Mouse (Mus musculus): ENCODE measurements around the gene Tmprss2.

DNA sequence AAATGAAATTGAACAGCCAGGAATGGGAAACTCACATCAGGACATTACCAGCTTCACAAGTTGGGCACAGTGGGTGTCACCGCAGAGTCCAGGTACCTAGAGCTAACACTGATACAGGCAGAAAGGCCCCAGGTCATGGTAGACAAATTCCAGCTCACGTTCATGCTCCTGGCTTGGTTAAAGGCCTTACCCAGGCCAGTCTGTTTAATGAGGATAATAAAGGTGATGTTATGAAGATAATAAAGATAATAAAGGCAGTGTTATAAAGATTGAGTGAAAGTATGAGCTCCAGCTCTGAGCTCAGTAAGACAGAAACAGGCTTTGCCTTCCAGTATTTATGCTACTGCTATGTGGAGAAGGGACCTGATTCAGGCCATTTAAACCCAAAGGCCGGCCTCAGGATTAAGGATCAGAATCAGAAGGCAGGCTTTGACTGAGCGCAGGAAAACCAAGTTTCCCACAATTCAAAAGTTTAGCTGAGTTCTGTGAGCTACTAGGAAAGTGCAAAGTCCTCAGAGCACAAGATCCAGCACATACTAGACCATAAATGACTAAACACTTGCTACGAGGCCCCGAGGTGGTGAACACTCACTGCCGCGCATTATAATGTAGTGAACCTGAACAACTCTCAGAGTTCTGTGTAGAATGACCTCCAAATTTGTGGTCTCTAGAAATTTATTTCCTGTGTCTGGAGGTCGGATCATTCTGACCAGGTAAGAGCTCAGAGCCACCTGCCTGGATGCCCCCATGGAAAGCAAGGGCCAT lies 4.9 kb downstream of the Tmprss2 start:
- TF ChIP-seq CTCF (IDR thresholded peaks at IDR 0.05; ENCODE audit: control insufficient read depth, insufficient read depth, low read length) (no peak), POLR2A (IDR thresholded peaks at IDR 0.05; ENCODE audit: borderline replicate concordance, control insufficient read depth, low read depth, low read length) (no peak)

Measured in bone marrow, adult 2 months (tissue).